Mouse (Mus musculus) central nervous system, embryonic 18 days (tissue): ENCODE data around the gene Zfp968. TPM values are rescaled to one million over a fixed set of nuclear protein-coding genes. Genes with fewer than 3 reads are reported as not detected.

Source experiments
- polyA plus RNA-seq: library from polyadenylated mRNA; depleted of rRNA; stranded (reverse); fragments of >200 nt; gene quantifications from 2 replicates; pipeline ENCODE4 v1.2.3, GENCODE M21; 2012; rRNA removed

The Zfp968 gene
- 3.0 and 4.6 TPM in 2 replicates for polyA plus RNA-seq

DNA sequence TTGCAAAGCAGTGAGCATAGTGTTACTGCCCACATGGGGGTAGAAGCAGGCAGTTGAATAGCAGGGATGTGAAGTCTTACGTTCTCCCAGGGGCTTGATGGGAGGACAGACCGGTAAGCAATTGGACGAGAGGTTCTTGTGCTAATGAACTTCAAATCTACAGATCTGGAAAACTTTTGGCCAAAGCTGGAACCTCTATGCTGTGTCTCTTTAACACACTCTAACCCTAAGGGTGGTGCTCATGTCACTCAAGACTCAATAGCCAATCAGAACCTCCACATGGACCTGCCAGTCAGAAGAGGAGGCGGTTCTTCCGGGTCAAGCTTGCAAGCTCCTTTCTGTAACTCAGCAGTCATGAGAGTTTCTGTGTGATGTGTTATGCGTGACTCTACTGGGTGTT is at the start of gene Zfp968:
Gene Zfp968, plus strand, starts transcription at position 301 of the 400 bp plus-strand sequence.

DNA sequence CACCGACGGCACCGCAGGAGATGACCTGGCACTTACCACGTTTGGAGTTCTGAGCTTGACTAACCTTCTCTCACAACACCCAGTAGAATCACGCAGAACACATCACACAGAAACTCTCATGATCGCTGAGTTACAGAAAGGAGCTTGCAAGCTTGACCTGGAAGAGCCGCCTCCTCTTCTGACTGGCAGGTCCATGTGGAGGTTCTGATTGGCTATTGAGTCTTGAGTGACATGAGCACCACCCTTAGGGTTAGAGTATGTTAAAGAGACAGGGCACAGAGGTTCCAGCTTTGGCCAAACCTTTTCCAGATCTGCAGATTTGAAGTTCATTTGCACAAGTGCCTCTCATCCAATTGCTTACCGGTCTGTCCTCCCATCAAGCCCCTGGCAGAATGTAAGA is 34.1 kb upstream of the Zfp968 start, which contains the start of gene Gm4631:
Gene Gm4631, minus strand, starts transcription at position 101 of the 400 bp plus-strand sequence.

Other genes with a start within 250 kb of the Zfp968 start
- 10.1 and 13.0 TPM in 2 replicates for gene Gm14399, start 230.4 kb upstream of the Zfp968 start, polyA plus RNA-seq
- gene Gm14443, start 196.6 kb upstream of the Zfp968 start, polyA plus RNA-seq = 2.2 and 2.3 TPM in 2 replicates
- 18.2 and 20.8 TPM in 2 replicates for gene Gm14391, start 165.5 kb upstream of the Zfp968 start, polyA plus RNA-seq
- gene Gm14440, start 97.3 kb upstream of the Zfp968 start, polyA plus RNA-seq = not detected in 2 replicates
- gene Gm4631, start 34.2 kb upstream of the Zfp968 start, polyA plus RNA-seq = 18.2 and 20.9 TPM in 2 replicates
- gene Gm4724, start 63.4 kb downstream of the Zfp968 start, polyA plus RNA-seq = 22.3 and 28.7 TPM in 2 replicates
- 4.8 and 5.6 TPM in 2 replicates for gene Zfp965, start 97.5 kb downstream of the Zfp968 start, polyA plus RNA-seq